Mouse (Mus musculus): ENCODE results near the gene 1110051M20Rik. TPM values are rescaled to one million over a fixed set of nuclear protein-coding genes. Genes with fewer than 3 reads are reported as not detected.

Gene 1110051M20Rik
- polyA plus RNA-seq, 1 experiment: 106 TPM

DNA sequence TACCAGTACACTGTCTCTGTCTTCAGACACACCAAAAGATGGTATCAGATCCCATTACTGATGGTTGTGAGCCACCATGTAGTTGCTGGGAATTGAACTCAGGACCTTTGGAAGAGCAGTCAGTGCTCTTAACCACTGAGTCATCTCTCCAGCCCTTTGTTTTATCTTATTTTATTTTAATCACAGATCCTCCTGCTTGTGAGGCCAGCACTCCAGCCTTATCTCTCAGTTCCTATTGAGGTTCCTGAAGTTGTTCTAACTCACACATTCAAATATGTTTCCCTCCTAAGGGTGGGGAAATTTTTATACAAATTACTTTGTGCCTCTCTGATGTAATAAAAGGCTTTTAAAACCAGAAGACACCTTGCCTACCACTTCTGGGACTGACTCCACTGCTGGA, 137.9 kb downstream of the 1110051M20Rik start:
- no peaks in the 10 kb centered on the region for H3K27me3 ChIP-seq (ENCODE audit: control insufficient read depth, insufficient read depth, low read length)
- TF ChIP-seq CTCF (IDR thresholded peaks at IDR 0.05; ENCODE audit: borderline replicate concordance, insufficient read depth, low read depth, low read length) (no peak), POLR2A (IDR thresholded peaks at IDR 0.05; ENCODE audit: borderline replicate concordance, insufficient read depth, low read length) (no peak)
- H3K4me1 ChIP-seq (ENCODE audit: control insufficient read depth, insufficient read depth, low read length): no peaks in the 10 kb centered on the region
- no peak overlapping the region for H3K4me3 ChIP-seq (replicated peaks; ENCODE audit: insufficient read depth, low read depth, low read length)
- H3K27ac ChIP-seq (ENCODE audit: insufficient read depth, low read length): no peak overlapping the region
- no peak for DNase-seq

DNA sequence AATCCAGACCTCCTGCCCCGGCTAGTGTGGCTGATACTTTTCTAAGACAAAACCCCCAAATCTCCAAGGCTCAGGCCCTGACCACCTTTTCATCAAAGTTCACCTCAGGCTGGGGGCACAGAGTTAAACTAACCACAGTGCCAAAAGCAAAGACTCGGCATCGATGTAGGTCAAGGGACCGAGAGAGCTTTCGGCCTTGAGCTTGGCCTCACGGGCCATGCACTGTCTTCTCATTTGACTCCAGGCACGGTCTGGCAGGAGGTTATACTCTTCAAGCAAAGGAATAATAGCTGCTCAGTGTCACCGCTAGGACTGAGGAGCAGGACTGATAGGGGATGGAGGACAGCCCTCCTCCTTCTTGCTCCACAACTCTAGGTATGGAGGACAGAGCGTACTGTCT, 138.6 kb downstream of the 1110051M20Rik start:
- no peaks in the 10 kb centered on the region for H3K27me3 ChIP-seq (ENCODE audit: control insufficient read depth, insufficient read depth, low read length)

DNA sequence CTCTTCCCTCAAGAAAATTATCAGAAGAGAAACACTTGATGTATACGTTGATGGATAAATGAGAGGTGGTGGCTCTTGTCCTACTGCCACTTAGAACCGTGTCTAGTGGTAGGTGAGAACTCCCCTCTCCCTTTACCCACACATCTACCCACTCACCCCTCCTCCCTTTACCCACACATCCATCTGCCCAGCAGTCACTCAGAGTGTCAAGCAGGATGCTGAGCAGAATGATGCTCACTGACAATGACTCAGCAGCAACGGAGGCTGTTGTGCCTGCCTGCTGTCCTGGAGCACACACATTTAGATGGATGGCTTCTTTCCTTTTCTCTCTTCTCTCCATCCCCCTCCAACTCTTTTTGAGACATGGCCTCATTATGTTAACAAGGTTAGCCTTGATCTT, 141.7 kb downstream of the 1110051M20Rik start:
- no peak overlapping the region for H3K27ac ChIP-seq (ENCODE audit: insufficient read depth, low read length)
- 76% methylated on average over 3 of the region's 3 CpGs for WGBS

More for the DNA sequence above, 138.6 kb downstream of the 1110051M20Rik start:
- Histone ChIP-seq H3K4me1 (ENCODE audit: control insufficient read depth, insufficient read depth, low read length) (no peaks in the 10 kb centered on the region), H3K4me3 (replicated peaks; ENCODE audit: insufficient read depth, low read depth, low read length) (no peak overlapping the region), H3K27ac (ENCODE audit: insufficient read depth, low read length) (no peak overlapping the region)
- TF ChIP-seq POLR2A (IDR thresholded peaks at IDR 0.05; ENCODE audit: borderline replicate concordance, insufficient read depth, low read length): no peak
- TF ChIP-seq CTCF (IDR thresholded peaks at IDR 0.05; ENCODE audit: borderline replicate concordance, insufficient read depth, low read depth, low read length): no peak
- no peak for DNase-seq
- 94% methylated on average over 9 of the region's 9 CpGs for WGBS

DNA sequence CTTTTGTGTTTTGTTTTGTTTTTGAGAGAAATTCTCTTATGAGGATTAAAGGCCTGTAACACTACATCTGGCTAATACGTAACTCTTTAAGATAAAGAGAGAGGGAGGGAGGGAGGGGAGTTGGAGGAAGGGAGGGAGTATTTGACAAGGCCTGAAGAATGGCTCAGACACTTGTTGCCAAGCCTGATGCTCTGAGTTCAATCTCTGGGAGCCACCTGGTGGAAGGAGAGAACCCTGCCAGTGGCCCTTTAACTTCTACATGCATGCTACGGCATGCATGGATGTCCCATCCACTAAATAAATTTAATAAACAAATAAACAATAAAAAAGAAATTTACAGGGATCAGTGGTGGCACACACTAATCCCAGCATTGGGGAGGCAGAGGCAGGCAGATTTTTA, 142.7 kb downstream of the 1110051M20Rik start:
- WGBS: 91% methylated on average over 2 of the region's 2 CpGs
- no peak for DNase-seq
- Histone ChIP-seq H3K27ac (ENCODE audit: insufficient read depth, low read length) (no peak overlapping the region), H3K27me3 (ENCODE audit: control insufficient read depth, insufficient read depth, low read length) (no peaks in the 10 kb centered on the region), H3K4me3 (replicated peaks; ENCODE audit: insufficient read depth, low read depth, low read length) (no peak overlapping the region), H3K4me1 (ENCODE audit: control insufficient read depth, insufficient read depth, low read length) (no peaks in the 10 kb centered on the region)
- TF ChIP-seq POLR2A (IDR thresholded peaks at IDR 0.05; ENCODE audit: borderline replicate concordance, insufficient read depth, low read length) (no peak), CTCF (IDR thresholded peaks at IDR 0.05; ENCODE audit: borderline replicate concordance, insufficient read depth, low read depth, low read length) (no peak)

More for the DNA sequence above, 141.7 kb downstream of the 1110051M20Rik start:
- no peak for DNase-seq
- H3K4me1 ChIP-seq (ENCODE audit: control insufficient read depth, insufficient read depth, low read length): no peaks in the 10 kb centered on the region
- no peak for TF ChIP-seq CTCF (IDR thresholded peaks at IDR 0.05; ENCODE audit: borderline replicate concordance, insufficient read depth, low read depth, low read length)
- TF ChIP-seq POLR2A (IDR thresholded peaks at IDR 0.05; ENCODE audit: borderline replicate concordance, insufficient read depth, low read length): no peak
- no peaks in the 10 kb centered on the region for H3K27me3 ChIP-seq (ENCODE audit: control insufficient read depth, insufficient read depth, low read length)
- no peak overlapping the region for H3K4me3 ChIP-seq (replicated peaks; ENCODE audit: insufficient read depth, low read depth, low read length)

DNA sequence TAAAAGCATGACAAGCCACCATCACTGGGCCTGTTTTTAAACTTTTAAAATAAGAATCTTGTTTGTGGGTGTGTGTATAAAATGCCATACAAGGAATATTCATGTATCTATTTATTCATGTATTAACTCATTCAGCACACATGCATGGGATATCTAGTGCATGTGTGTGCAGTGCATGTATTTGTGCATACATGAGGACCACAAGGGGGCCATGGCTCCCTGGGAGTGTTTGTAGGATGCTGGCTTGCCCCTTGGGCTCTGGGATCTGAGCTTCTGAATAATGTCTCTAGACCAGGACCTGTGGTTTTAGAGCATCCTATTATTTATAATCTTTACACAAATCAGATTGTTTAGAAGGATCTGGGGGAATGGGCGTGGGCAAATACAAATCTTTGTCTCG, 143.7 kb downstream of the 1110051M20Rik start:
- DNase-seq: no peak
- H3K4me1 ChIP-seq (ENCODE audit: control insufficient read depth, insufficient read depth, low read length): no peaks in the 10 kb centered on the region
- H3K4me3 ChIP-seq (replicated peaks; ENCODE audit: insufficient read depth, low read depth, low read length): no peak overlapping the region
- no peak for TF ChIP-seq CTCF (IDR thresholded peaks at IDR 0.05; ENCODE audit: borderline replicate concordance, insufficient read depth, low read depth, low read length)
- TF ChIP-seq POLR2A (IDR thresholded peaks at IDR 0.05; ENCODE audit: borderline replicate concordance, insufficient read depth, low read length): no peak
- no peak overlapping the region for H3K27ac ChIP-seq (ENCODE audit: insufficient read depth, low read length)
- 97% methylated on average over 2 of the region's 2 CpGs for WGBS
- H3K27me3 ChIP-seq (ENCODE audit: control insufficient read depth, insufficient read depth, low read length): no peaks in the 10 kb centered on the region

DNA sequence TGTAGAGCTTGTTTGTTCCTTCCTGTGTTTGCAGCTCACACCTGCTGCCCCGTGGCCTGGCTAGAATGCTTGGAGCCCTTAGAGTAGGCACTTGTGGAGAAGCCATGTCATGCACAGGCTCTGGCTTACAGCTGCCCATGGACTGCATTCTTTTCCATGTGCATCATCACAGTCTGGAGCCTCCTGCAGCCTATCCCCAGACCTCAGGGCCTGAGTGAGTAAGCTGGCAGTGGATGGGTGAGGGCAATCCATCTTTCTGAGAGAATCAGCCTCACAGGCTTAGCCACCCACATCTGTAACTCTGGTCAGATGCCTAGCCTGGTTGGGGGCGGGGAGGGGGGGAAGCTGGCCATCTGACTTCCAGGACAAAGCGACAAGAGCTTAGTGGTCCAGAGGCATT, 145.3 kb downstream of the 1110051M20Rik start:
- no peak overlapping the region for H3K4me3 ChIP-seq (replicated peaks; ENCODE audit: insufficient read depth, low read depth, low read length)
- no peak overlapping the region for H3K27ac ChIP-seq (ENCODE audit: insufficient read depth, low read length)
- no peak for DNase-seq
- no peak for TF ChIP-seq CTCF (IDR thresholded peaks at IDR 0.05; ENCODE audit: borderline replicate concordance, insufficient read depth, low read depth, low read length)
- no peak for TF ChIP-seq POLR2A (IDR thresholded peaks at IDR 0.05; ENCODE audit: borderline replicate concordance, insufficient read depth, low read length)
- H3K4me1 ChIP-seq (ENCODE audit: control insufficient read depth, insufficient read depth, low read length): no peaks in the 10 kb centered on the region
- no peaks in the 10 kb centered on the region for H3K27me3 ChIP-seq (ENCODE audit: control insufficient read depth, insufficient read depth, low read length)
- 62% methylated on average over 3 of the region's 3 CpGs for WGBS

DNA sequence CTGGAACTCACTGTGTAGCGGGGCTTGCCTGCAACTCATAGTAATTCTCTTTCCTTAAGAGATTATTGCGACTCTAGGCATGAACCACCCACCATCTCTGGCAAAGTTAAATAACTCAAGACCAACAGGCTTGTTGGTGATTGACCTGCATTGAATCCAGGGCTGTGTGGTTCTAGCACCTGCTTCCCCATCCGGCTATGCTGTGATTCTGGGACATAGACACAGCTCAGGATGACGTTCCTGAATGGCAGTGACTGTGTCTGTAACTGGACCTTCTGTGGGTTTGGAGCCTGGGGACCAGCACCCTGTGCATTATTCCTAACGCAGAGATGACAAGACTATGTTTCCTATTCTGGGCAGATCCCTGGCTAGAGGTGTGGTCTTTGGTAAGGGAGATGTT, 148.6 kb downstream of the 1110051M20Rik start:
- DNase-seq: no peak
- WGBS: 90% methylated on average over 5 of the region's 5 CpGs
- TF ChIP-seq CTCF (IDR thresholded peaks at IDR 0.05; ENCODE audit: borderline replicate concordance, insufficient read depth, low read depth, low read length): no peak
- TF ChIP-seq POLR2A (IDR thresholded peaks at IDR 0.05; ENCODE audit: borderline replicate concordance, insufficient read depth, low read length): no peak

DNA sequence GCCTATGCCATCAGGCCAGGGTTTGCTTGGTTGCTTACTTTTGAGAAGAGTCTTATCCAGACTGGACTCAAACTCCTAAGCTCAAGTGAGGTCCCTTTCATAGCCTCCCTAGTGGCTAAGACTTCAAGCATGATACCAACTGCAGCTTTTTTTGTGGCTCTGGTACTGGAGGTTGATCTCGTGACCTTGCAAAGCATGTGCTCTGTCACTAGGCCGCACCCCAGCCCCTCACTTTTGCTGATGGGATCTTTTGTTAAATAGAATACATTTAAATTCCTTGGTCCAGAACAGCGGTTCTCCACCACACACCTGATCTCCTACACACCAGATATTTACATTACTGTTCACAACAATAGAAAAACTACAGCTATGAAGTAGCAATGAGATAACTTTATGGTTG, 150.3 kb downstream of the 1110051M20Rik start:
- 96% methylated on average over 3 of the region's 3 CpGs for WGBS
- Histone ChIP-seq H3K27ac (ENCODE audit: insufficient read depth, low read length) (no peak overlapping the region), H3K27me3 (ENCODE audit: control insufficient read depth, insufficient read depth, low read length) (no peaks in the 10 kb centered on the region), H3K4me1 (ENCODE audit: control insufficient read depth, insufficient read depth, low read length) (no peaks in the 10 kb centered on the region), H3K4me3 (replicated peaks; ENCODE audit: insufficient read depth, low read depth, low read length) (no peak overlapping the region)
- DNase-seq: no peak
- no peak for TF ChIP-seq CTCF (IDR thresholded peaks at IDR 0.05; ENCODE audit: borderline replicate concordance, insufficient read depth, low read depth, low read length)
- no peak for TF ChIP-seq POLR2A (IDR thresholded peaks at IDR 0.05; ENCODE audit: borderline replicate concordance, insufficient read depth, low read length)

More for the DNA sequence above, 148.6 kb downstream of the 1110051M20Rik start:
- H3K27me3 ChIP-seq (ENCODE audit: control insufficient read depth, insufficient read depth, low read length): no peaks in the 10 kb centered on the region
- no peak overlapping the region for H3K27ac ChIP-seq (ENCODE audit: insufficient read depth, low read length)
- H3K4me1 ChIP-seq (ENCODE audit: control insufficient read depth, insufficient read depth, low read length): no peaks in the 10 kb centered on the region
- no peak overlapping the region for H3K4me3 ChIP-seq (replicated peaks; ENCODE audit: insufficient read depth, low read depth, low read length)

All from cerebellum, adult 2 months (tissue).